Mouse (Mus musculus) MEL (cell line): ENCODE results near the gene Rsrp1. TPM values are rescaled to one million over a fixed set of nuclear protein-coding genes. Genes with fewer than 3 reads are reported as not detected.

Source experiments
- DNase-seq: peaks from one replicate; pipeline ENCODE4 v3.0.0; 2011; ENCODE audit warnings: low read depth, low spot score
- H3K27ac ChIP-seq: 2 replicates; pipeline ENCODE4 v1.5.1; 2012; ENCODE audit warnings: low read depth, mild to moderate bottlenecking, control low read depth, low read length, moderate library complexity; ENCODE audit not compliant: control insufficient read depth
- H3K27me3 ChIP-seq, 2 experiments: fragments of 150-350 bp in 1 of 2; sonication (generic) in 1 of 2; 2 replicates each; pipeline ENCODE4 v1.6.1; 2012; ENCODE audit warnings: low read length in 2 of 2, mild to moderate bottlenecking in 2 of 2, improper control_type of control experiment in 1 of 2, moderate library complexity in 1 of 2; ENCODE audit not compliant: insufficient read depth in 2 of 2, control insufficient read depth in 1 of 2
- H3K36me3 ChIP-seq, 2 experiments: 2 replicates each; pipeline ENCODE4 v1.6.1; 2012 to 2014; ENCODE audit warnings: low read length in 2 of 2, improper control_type of control experiment in 1 of 2, inconsistent platforms in 1 of 2, mild to moderate bottlenecking in 1 of 2; ENCODE audit not compliant: insufficient read depth in 2 of 2, control insufficient read depth in 1 of 2
- H3K4me1 ChIP-seq, 2 experiments: fragments of 150-350 bp in 1 of 2; sonication (generic) in 1 of 2; 2 replicates each; pipeline ENCODE4 v1.6.1; 2012; ENCODE audit warnings: low read length in 2 of 2, improper control_type of control experiment in 1 of 2, mild to moderate bottlenecking in 1 of 2; ENCODE audit not compliant: insufficient read depth in 2 of 2, control insufficient read depth in 1 of 2
- H3K4me3 ChIP-seq, 2 experiments: fragments of 150-350 bp in 1 of 2; sonication (generic) in 1 of 2; 2 replicates each; pipeline ENCODE4 v1.5.1; 2012; ENCODE audit warnings: low read depth in 2 of 2, low read length in 2 of 2, mild to moderate bottlenecking in 2 of 2, moderate library complexity in 2 of 2, control low read depth in 1 of 2, improper control_type of control experiment in 1 of 2; ENCODE audit not compliant: control insufficient read depth in 1 of 2, insufficient read depth in 1 of 2
- H3K79me2 ChIP-seq: 2 replicates; pipeline ENCODE4 v1.6.1; 2012; ENCODE audit warnings: mild to moderate bottlenecking, low read length, moderate library complexity; ENCODE audit not compliant: control insufficient read depth, poor library complexity, insufficient read depth
- H3K9ac ChIP-seq: 2 replicates; pipeline ENCODE4 v1.6.1; 2012; ENCODE audit warnings: low read depth, mild to moderate bottlenecking, control low read depth, low read length, moderate library complexity; ENCODE audit not compliant: control insufficient read depth, poor library complexity, severe bottlenecking
- H3K9me3 ChIP-seq: fragments of 150-350 bp; sonication (generic); replicated peaks from 2 replicates; pipeline ENCODE4 v1.6.1; 2012; ENCODE audit warnings: mild to moderate bottlenecking, low read length, improper control_type of control experiment, moderate library complexity; ENCODE audit not compliant: insufficient read depth
- CHD2 ChIP-seq: IDR thresholded peaks from 2 replicates; pipeline ENCODE4 v1.6.1; 2011; ENCODE audit warnings: low read length, improper control_type of control experiment
- CTCF ChIP-seq, 3 experiments: IDR thresholded peaks in 2 of 3; conservative IDR thresholded peaks in 1 of 3; 2 replicates each; pipeline ENCODE4 v1.5.1; 2011 to 2012; ENCODE audit warnings: low read length in 3 of 3, low read depth in 2 of 3, mild to moderate bottlenecking in 2 of 3, improper control_type of control experiment in 1 of 3, inconsistent platforms in 1 of 3, mixed read lengths in 1 of 3, moderate library complexity in 1 of 3; ENCODE audit not compliant: control insufficient read depth in 1 of 3, insufficient read depth in 1 of 3, poor library complexity in 1 of 3, severe bottlenecking in 1 of 3
- ELF1 ChIP-seq: IDR thresholded peaks from 2 replicates; pipeline ENCODE4 v1.6.1; 2014; ENCODE audit warnings: low read depth, mild to moderate bottlenecking, inconsistent platforms, low read length, improper control_type of control experiment, moderate library complexity
- EP300 ChIP-seq, 2 experiments: IDR thresholded peaks; 2 replicates each; pipeline ENCODE4 v1.6.1; 2011; ENCODE audit warnings: improper control_type of control experiment in 2 of 2, low read length in 2 of 2, low read depth in 1 of 2, mild to moderate bottlenecking in 1 of 2
- ETS1 ChIP-seq: IDR thresholded peaks from 2 replicates; pipeline ENCODE4 v1.6.1; 2012; ENCODE audit warnings: low read depth, mild to moderate bottlenecking, inconsistent platforms, low read length, improper control_type of control experiment, moderate library complexity
- GABPA ChIP-seq: IDR thresholded peaks from 2 replicates; pipeline ENCODE4 v1.6.1; 2012; ENCODE audit warnings: low read depth, mild to moderate bottlenecking, inconsistent platforms, low read length, improper control_type of control experiment, moderate library complexity
- GATA1 ChIP-seq: IDR thresholded peaks from 2 replicates; pipeline ENCODE4 v1.6.1; 2011; ENCODE audit warnings: low read depth, low read length, improper control_type of control experiment
- HCFC1 ChIP-seq: IDR thresholded peaks from 2 replicates; pipeline ENCODE4 v1.6.1; 2012; ENCODE audit warnings: low read depth, mild to moderate bottlenecking, inconsistent platforms, low read length, improper control_type of control experiment, moderate library complexity
- JUND ChIP-seq: IDR thresholded peaks from 2 replicates; pipeline ENCODE4 v1.6.1; 2011; ENCODE audit warnings: low read depth, mild to moderate bottlenecking, improper control_type of control experiment, low read length
- MAZ ChIP-seq: IDR thresholded peaks from 2 replicates; pipeline ENCODE4 v1.6.1; 2012; ENCODE audit warnings: low read depth, mild to moderate bottlenecking, inconsistent platforms, low read length, improper control_type of control experiment
- MXI1 ChIP-seq: IDR thresholded peaks from 2 replicates; pipeline ENCODE4 v1.6.1; 2011; ENCODE audit warnings: mild to moderate bottlenecking, low read depth, low read length, improper control_type of control experiment
- MYB ChIP-seq: IDR thresholded peaks from 2 replicates; pipeline ENCODE4 v1.6.1; 2011; ENCODE audit warnings: mild to moderate bottlenecking, low read depth, low read length, improper control_type of control experiment
- MYC ChIP-seq: IDR thresholded peaks from 2 replicates; pipeline ENCODE4 v1.6.1; 2011; ENCODE audit warnings: low read depth, mild to moderate bottlenecking, low read length, improper control_type of control experiment, moderate library complexity
- NELFE ChIP-seq: IDR thresholded peaks from 2 replicates; pipeline ENCODE4 v1.6.1; 2011; ENCODE audit warnings: low read depth, low read length, improper control_type of control experiment
- NRF1 ChIP-seq: IDR thresholded peaks from 2 replicates; pipeline ENCODE4 v1.6.1; 2014; ENCODE audit warnings: low read depth, mild to moderate bottlenecking, inconsistent platforms, low read length, improper control_type of control experiment, moderate library complexity; ENCODE audit not compliant: poor library complexity, insufficient read depth, severe bottlenecking
- POLR2AphosphoS2 ChIP-seq: IDR thresholded peaks from 2 replicates; pipeline ENCODE4 v1.6.1; 2011; ENCODE audit warnings: low read length, improper control_type of control experiment
- POLR2AphosphoS5 ChIP-seq: IDR thresholded peaks from 2 replicates; pipeline ENCODE4 v1.6.1; 2012; ENCODE audit warnings: low read depth, borderline replicate concordance, mild to moderate bottlenecking, inconsistent platforms, low read length, moderate library complexity, mixed read lengths
- RAD21 ChIP-seq: IDR thresholded peaks from 2 replicates; pipeline ENCODE4 v1.6.1; 2011; ENCODE audit warnings: mild to moderate bottlenecking, low read depth, low read length, improper control_type of control experiment
- RCOR1 ChIP-seq: IDR thresholded peaks from 2 replicates; pipeline ENCODE4 v1.6.1; 2012; ENCODE audit warnings: low read depth, mild to moderate bottlenecking, inconsistent platforms, low read length, improper control_type of control experiment
- SIN3A ChIP-seq: IDR thresholded peaks from 2 replicates; pipeline ENCODE4 v1.6.1; 2012; ENCODE audit warnings: low read length, improper control_type of control experiment, inconsistent platforms
- TAL1 ChIP-seq: IDR thresholded peaks from 2 replicates; pipeline ENCODE4 v1.6.1; 2012; ENCODE audit warnings: mild to moderate bottlenecking, inconsistent platforms, low read length, moderate library complexity, mixed read lengths
- TBP ChIP-seq: IDR thresholded peaks from 2 replicates; pipeline ENCODE4 v1.8.0; 2011; ENCODE audit warnings: low read depth, low read length, improper control_type of control experiment
- TCF12 ChIP-seq: IDR thresholded peaks from 2 replicates; pipeline ENCODE4 v1.6.1; 2014; ENCODE audit warnings: low read depth, mild to moderate bottlenecking, inconsistent platforms, low read length, improper control_type of control experiment, moderate library complexity
- UBTF ChIP-seq: IDR thresholded peaks from 2 replicates; pipeline ENCODE4 v1.6.1; 2012; ENCODE audit warnings: low read depth, mild to moderate bottlenecking, inconsistent platforms, low read length, improper control_type of control experiment, moderate library complexity, borderline replicate concordance; ENCODE audit not compliant: insufficient read depth
- USF1 ChIP-seq: IDR thresholded peaks from 2 replicates; pipeline ENCODE4 v1.6.1; 2014; ENCODE audit warnings: low read depth, mild to moderate bottlenecking, inconsistent platforms, low read length, improper control_type of control experiment, moderate library complexity
- USF2 ChIP-seq, 2 experiments: IDR thresholded peaks; 2 replicates each; pipeline ENCODE4 v1.6.1; 2011 to 2012; ENCODE audit warnings: improper control_type of control experiment in 2 of 2, low read length in 2 of 2, borderline replicate concordance in 1 of 2, inconsistent platforms in 1 of 2, low read depth in 1 of 2, mild to moderate bottlenecking in 1 of 2; ENCODE audit not compliant: insufficient read depth in 1 of 2
- ZMIZ1 ChIP-seq: IDR thresholded peaks from 2 replicates; pipeline ENCODE4 v1.6.1; 2012; ENCODE audit warnings: low read depth, mild to moderate bottlenecking, inconsistent platforms, low read length, improper control_type of control experiment, moderate library complexity
- ZNF384 ChIP-seq: IDR thresholded peaks from 2 replicates; pipeline ENCODE4 v1.6.1; 2012; ENCODE audit warnings: low read depth, mild to moderate bottlenecking, inconsistent platforms, low read length, improper control_type of control experiment
- polyA plus RNA-seq, 2 experiments: library from polyadenylated mRNA; stranded (reverse) in 1 of 2; unstranded in 1 of 2; fragments of >175 nt in 1 of 2; fragments of >200 nt in 1 of 2; gene quantifications; 2 replicates each; pipeline versions ENCODE4 v1.2.1 to v1.2.4; 2012; ENCODE audit warnings: low replicate concordance in 2 of 2, low read depth in 1 of 2; ENCODE audit not compliant: insufficient read length in 2 of 2, insufficient read depth in 1 of 2, missing spikeins in 1 of 2
- total RNA-seq: library from RNA; depleted of rRNA; stranded (reverse); fragments of 300-350 nt; gene quantifications from 2 replicates; pipeline ENCODE4 v1.2.3, GENCODE M21; 2012

Gene Rsrp1
- total and polyA plus RNA-seq, 3 experiments: 59.5 to 110 TPM; not detected in 1

- no peak for TF ChIP-seq GABPA
Observed at GRCm38 (mm10) chr4:134928464-134928836, 5.1 kb downstream of the Rsrp1 start (continued).

GRCm38 (mm10) chr4:134929536-134929935, 6.1 kb downstream of the Rsrp1 start:
- no peak overlapping the region for H3K4me3 ChIP-seq
- H3K9ac ChIP-seq: no peak overlapping the region
- TF ChIP-seq HCFC1 (peak; percentile 33; the same call in 1 of the 2 replicates), CHD2 (no peak), MXI1 (peak; percentile 15; the same call in 1 of the 2 replicates), ZMIZ1 (no peak; the same call in 1 of the 2 replicates), POLR2AphosphoS2 (no peak), GATA1 (no peak), EP300 (IDR thresholded peaks at IDR 0.05; ENCODE audit: low read depth in 1 of 2, low read length in 2 of 2) (peak in 1 of 2 experiments; percentile 29; a peak in 1 of 4 replicates), USF2 (IDR thresholded peaks at IDR 0.05; ENCODE audit: borderline replicate concordance in 1 of 2, insufficient read depth in 1 of 2, low read depth in 1 of 2, low read length in 2 of 2) (no peak), TAL1 (no peak), GABPA (no peak), ELF1 (no peak), SIN3A (peak; percentile 28), UBTF (no peak), RAD21 (no peak), CTCF (IDR thresholded peaks at IDR 0.05 in 2 of 3, conservative IDR thresholded peaks at IDR 0.05 in 1 of 3; ENCODE audit: control insufficient read depth in 1 of 3, insufficient read depth in 1 of 3, low read depth in 2 of 3, low read length in 3 of 3, poor library complexity in 1 of 3, severe bottlenecking in 1 of 3) (no peak), TCF12 (no peak), TBP (0 out of 2 replicates have a peak, but pooled peaks have one; percentile 14), MYB (no peak), NELFE (no peak), USF1 (no peak), ETS1 (peak; percentile 9; the same call in 1 of the 2 replicates), RCOR1 (no peak), MAZ (no peak), JUND (no peak), MYC (0 out of 2 replicates have a peak, but pooled peaks have one; percentile 59), ZNF384 (peak; percentile 42; the same call in 1 of the 2 replicates), POLR2AphosphoS5 (no peak; the same call in 1 of the 2 replicates), NRF1 (no peak)
- DNase-seq: peak; percentile 82
- H3K4me1 ChIP-seq: peaks cover 3 to 6% of the 10 kb centered on the region in 2 experiments; a peak in 3 of 4 replicates
- H3K9me3 ChIP-seq: no peaks in the 10 kb centered on the region
- peak overlapping the region; percentile 36; the same call in 1 of the 2 replicates for H3K27ac ChIP-seq
- no peaks in the 10 kb centered on the region for H3K27me3 ChIP-seq
- peaks cover 28% of the 10 kb centered on the region for H3K79me2 ChIP-seq
- peaks cover 35 to 36% of the 10 kb centered on the region in 2 experiments for H3K36me3 ChIP-seq
